Mouse (Mus musculus) retina, embryonic 14.5 days (tissue): ENCODE measurements at regions not wholly inside any gene's neighbourhood (a gene's known extent, or its start where the extent isn't known, plus 50 kb on each side); places are given as distances from the start of the nearest gene placed in this dataset.

Experiments
- DNase-seq: peaks from one replicate; pipeline ENCODE4 v3.0.0-alpha.2; 2015; ENCODE audit warnings: low spot score

DNA sequence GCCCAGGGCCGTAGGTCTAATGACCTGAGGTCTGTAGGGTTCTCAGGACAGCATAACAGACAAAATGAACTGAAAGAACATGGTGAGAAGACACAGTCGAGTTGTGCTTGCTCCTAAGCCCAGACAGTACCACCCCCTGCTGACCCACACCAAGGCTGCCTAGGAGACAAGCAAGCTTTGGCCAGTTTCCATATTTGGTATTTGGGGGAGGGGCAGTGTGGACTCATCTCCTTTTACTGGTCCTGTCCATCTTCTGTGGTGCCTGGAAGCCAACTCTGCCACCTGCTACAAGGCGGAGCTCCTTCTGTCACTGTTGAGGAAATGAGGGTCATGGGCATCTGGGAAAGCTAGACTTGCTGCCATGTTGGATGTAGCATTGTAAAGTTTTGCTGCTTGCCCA, 68.9 kb downstream of the Tex29 start:
- DNase-seq: no peak

DNA sequence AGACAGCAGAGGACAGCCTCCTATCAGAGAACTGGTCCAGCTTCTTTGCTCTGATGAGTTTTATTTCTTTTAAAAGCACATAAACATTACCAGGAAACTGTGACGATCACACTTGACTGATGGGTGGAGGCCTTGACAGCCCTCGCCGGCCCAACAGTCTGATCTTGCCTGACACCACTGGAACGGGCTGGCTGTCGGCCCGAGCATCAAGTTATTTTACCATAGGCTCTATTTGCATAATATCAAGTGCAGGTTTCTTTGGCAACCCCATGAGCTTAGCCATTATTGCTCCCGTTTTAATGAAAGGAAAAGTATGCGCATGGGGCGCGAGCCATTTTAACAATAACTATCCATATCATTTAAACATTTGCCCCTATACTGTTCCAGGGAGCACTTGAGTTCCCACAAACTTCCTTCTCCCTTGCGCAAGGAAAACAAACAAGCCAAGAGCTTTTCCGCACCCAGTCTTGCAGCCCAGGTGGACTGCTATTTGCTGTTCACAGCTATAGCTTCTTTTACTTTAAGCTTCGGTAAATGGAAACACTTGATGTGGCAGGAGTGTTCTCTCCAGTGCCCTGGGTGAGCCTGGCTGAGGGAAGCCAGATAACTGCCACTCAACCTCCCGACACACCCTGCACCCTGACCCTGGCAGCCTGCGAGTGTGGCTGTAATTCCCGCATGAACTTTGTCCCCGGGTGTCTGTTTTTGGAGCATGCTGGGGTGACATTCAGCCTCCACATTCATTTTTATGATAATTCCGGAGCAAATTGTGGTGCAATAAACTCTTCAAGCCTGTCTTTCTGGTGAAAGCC, 71.6 kb downstream of the Tex29 start:
- DNase-seq: no peak

DNA sequence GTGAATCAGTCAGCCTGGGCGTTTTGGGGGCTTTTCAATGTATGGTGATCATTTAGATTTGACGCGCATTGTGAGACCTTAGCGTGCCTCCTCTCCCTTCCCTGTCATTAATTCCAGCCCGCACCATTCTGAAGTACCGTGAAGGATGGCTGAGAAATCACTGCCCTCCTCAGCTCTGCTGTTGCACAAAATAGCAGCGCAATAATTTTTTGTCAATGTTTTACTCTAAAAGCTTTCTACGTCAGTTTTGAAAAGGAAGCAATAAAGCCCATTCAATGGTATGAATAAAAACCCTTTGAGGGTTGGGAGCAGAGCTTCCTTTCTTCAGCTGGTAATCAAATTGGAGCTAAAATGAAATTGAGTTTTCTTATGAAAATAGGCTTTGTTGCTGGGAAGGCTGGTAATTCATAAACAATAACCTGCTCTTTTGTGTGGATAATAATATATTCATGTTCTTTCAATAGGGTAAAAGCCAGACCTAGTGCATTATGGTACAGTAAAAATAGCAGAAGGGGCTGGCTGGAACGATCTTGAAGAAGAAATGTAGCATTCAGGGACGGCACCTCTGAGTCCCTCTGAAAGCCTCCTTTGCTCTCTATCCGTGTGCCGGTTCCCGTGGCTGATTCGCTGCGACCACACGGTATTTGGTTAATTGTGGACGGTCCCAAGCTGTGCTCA, 72.3 kb downstream of the Tex29 start:
- no peak for DNase-seq

DNA sequence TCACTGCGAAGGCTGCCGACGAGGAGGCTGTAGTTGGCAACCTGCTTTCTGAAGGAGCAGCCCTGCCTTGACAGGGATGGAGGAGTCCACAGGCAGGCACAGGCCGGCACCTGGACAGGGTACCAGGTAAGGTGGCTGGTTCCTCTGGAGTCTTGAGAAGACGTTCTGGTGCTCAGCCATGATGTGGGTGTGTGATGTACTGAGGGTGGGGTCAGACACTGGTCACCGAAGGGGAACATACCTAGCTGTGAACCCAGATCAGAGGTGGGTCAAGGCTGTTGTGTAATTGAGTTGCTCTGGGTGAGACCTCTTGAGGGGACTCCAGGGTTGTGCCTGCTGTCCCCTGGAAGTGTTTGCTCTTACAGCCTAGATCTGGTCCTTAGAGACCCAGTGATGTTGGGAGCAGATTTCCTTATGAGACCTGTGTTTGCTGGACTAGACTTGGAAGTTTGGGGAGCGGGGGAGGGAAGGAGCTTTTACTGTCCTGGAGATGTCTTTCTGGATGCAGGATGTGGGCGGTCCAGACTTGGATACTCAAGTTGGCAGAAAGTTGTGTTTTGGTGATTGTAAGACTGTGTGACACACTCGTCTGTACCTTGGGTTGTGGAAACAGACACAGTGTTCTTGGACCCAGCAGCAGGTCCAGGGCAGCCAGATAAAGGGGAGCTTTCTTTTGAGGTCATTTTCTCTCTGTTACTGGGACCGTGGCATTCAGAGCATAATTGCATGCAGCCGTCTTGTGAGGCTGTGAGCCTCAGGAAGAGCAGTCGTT, 73.0 kb downstream of the Tex29 start:
- no peak for DNase-seq

DNA sequence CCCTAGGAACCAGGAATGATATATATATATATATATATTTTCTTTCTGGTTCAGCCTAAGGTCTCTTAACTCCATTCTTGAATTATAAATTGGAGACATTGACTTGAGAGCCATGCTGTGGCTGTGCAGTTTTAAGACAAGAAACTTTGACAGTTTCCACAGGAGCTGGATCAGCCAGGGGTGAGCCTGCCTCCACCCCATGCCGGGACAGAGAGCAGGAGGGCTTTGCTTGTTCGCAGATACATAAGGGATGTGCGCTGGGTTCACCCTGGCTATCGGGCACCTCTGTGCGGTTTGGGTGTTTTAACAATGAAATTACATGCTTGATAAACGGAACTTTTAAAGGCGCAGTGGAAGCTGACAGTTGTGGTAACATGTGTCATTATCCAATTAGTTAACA, 73.9 kb downstream of the Tex29 start:
- no peak for DNase-seq

DNA sequence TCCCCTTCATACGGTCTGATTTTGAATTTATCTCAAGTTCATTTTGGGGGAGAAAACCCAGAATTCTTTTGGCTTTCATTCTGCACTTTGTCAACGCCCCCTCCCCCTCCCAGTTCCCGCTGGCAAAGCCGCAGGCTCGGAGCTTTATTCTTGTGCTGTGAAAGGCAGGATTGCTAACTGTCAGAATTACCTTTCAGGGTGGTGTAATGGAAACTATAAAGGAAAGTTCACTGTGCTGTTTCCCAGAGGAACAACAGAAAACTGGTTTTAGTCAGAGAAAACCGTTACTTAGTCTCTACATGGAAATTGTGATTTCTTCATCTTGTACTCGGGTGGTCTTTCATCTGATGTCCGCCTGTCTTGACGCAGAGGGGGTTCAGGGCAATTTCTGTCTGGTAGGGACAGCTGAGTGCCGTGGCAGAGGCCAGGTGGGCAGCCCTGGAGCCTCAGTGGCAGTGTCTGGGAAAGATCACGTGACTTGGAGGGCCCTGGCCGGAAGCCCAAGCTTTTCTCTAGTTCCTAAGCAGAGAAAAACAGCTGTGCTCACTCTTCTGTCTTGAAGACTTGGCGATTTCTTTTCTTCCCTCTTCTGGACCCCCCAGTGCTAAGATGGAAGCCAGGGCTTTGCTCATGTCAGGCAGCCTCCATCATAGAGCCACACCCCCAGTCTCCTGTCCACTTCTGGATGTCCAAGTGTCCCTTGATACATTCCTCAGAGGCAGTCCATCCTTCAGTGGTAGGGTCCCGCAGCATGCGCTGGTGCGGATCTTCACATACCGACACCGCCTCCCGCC, 74.6 kb downstream of the Tex29 start:
- DNase-seq: no peak

DNA sequence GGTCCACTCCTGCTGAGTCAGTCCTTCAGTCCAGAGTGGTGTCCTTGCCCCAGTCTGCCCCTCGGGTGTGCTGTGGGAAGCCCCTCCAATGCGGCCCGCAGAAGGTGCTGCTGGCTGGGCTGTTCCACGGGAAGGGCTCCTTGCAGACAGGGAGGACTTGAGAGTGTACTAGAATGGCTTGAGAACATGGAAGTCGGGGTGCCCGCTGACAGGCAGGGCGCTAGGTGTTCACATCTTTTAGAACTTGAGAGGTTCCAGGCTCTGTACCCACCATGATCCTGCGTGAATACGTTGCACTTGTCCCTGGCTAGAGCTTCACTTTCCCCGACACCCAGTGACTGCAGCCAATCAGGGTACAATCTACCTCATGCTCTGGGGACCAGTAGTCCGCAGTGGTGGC, 75.4 kb downstream of the Tex29 start:
- DNase-seq: no peak

DNA sequence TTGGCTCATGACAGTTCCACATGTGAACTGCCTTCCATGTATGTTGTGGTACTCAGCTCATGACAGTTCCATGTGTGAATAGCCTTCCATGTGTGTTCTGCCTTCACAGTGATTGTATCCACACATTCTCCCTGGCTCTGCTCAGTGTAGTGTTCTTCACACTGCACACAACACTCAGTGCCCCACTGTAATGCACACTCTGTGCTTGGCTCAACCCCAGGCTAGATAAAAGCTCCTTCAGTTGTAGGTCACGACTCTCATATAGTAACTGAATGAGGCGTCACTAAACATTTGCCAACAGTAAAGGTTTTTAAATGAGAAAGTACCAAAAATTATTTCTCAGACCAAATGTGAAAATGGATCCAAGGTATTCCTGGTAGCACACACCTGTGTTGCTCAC, 79.6 kb downstream of the Tex29 start:
- no peak for DNase-seq

DNA sequence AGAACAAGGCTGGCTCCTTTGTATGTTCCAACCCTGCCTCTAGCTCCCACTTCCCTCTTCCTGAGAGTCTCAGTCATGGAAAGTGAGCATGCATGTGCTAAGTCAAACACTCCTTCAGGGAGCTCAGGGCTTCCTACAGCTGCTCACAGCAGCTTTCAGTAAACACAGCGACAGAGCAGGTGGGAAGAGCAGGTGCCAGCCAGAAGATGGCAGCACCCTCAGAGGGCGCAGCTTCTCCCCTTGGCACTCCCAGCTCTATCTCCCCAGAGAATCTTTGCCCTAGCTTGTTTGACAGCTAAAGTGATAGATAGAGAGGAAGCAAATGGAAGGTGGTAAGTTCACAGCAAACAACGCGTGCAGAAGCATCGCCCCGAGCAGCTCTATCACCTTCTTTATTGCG, 82.8 kb downstream of the Tex29 start:
- DNase-seq: no peak

DNA sequence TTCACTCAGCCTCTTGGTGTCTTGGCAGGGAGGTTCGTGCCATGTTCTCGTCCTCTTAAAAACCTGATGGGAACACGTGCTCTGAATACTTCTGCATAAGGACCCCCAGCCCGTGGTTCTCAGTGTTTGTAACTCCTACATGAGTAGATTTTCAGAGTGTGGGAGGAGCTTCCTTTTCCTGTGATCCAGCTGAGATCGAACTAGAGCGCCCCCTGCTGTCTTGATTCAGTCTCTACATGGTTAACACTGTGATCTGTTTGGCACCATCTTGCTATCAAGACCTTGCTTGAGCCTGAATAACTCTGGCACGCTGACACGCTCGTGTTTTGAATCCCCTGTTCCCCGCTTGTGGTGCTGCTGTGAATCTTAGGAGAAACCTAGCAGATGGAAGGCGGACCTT, 83.9 kb downstream of the Tex29 start:
- peak; percentile 75 for DNase-seq

DNA sequence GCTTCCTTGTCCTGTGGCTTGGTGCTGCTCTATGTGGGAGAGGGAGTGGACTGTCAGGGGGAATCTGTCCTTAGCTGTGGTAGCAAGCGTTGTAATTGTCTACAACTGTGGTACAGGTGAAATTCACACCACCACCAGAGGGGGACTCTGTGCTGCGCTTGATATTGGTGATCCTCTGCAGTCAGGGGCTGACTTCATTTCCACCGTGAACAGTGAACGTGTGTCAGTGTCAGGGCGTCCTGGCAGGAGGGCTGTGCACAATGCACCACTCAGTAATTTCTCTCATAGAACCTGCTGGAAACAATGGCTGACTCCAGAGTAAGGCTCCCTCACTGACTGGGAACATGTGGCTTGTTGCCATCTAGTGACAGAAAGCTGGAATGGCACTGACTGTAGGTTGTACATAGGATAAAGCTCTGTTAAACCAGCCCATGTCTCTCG, 102.6 kb downstream of the Tex29 start:
- DNase-seq: peak; percentile 87

DNA sequence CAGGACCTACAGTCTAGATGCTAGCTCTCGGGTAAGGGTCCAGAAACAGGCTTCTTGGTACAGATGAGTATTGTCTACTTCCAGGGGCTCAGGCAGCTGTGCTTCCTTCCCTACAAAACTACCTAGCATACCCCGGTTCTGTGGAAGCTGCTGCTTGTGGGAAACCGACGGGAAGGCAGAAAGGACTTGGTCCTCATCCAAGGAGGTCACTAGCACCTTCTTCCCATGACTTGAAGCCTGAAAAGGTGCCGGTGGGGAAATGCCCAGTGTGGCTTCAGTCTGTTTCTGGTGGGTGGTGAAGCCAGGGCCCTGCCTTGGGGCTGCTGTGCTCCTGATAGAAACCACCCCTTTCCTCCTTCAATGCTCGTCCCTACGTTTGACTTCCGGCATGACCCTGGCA, 107.5 kb downstream of the Tex29 start:
- DNase-seq: no peak

DNA sequence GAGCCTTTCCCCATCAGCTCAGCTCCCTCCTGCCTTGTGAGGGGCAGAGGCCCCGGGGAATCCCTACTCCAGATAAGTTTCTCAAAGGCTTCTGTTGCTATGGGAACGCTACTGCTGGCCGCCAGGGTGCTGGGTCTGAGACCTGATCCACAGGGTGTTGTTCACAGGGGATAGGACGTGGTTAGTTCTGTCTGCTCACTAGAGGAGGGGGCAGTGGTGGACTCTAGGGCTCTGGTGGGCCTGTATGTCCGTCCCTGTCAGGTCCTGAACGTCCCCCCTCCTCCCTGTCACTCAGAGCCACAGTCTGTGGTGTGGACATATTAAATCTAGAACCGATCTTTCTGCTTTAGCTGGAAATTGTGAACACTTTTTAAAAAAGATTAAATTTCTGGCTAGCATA, 116.0 kb downstream of the Tex29 start:
- DNase-seq: no peak

DNA sequence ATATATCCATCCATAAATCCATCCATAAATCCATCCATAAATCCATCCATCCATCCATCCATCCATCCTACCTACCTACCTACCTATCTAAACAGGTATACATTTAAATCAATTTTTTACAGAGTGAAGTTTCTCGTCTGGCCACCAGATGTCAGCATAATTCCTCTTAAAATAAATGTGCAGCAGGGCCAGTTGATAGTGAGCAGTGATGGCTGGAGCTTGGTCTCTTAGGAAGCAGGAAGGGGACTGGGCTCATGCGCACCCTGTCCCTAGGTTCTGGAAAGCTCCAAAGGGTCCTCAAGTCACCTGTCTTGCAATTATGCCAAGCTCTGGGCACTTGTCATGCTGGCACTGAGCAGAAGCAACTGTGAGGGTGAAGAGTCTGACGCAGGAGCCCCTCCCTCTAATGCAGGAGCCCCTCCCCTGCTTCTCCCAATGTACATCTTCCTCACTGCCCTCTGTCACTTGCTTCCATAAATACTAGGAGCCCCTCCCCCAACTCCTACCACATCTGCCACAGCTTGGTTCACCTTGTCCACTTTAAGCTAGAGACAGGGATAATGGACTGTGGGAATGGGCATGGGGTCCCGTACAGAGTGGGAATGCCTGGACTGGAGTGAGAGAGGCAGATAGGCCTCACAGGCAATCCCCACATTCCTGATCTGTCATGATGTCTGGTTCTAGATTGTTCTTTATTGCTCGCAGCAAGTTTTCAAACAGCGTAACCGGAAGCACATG, 116.9 kb downstream of the Tex29 start:
- DNase-seq: peak; percentile 85

DNA sequence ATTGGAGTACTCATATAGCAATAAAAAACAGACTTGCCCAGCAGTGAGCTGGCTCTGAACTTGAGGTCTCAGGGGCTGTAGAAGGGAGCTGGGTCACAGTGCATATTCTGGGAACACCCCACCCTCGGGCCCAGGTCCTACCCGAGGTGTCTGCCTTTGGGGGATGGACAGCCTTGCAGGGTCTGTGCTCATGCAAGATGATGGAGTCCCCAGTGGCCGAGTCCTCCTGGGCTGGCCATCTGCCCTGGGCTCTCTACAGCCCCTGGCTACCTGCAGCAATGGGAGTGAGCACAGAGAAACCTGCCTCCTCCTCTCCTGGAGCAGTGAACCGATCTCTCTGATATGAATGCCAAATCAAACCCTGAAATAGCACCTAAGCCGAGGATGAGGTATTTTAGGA, 117.9 kb downstream of the Tex29 start:
- no peak for DNase-seq

DNA sequence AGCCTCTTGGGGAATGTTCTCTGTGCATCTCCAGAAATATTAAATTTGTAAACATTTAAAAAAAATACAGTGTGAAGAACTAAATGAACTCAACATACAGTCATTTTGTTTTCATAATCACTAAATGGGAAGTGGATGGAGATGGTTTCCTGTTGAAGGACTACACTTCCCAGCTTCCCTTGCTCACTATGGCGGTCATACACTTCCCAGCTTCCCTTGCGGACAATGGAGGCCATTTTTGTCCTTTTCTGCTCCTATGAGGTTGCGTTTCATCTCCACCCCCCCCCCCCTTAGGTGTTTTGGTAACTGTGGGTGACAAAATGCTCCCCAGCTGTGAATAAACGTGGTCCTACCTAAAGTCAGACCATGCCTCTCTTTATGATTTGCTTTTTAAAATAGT, 119.2 kb downstream of the Tex29 start:
- DNase-seq: no peak

DNA sequence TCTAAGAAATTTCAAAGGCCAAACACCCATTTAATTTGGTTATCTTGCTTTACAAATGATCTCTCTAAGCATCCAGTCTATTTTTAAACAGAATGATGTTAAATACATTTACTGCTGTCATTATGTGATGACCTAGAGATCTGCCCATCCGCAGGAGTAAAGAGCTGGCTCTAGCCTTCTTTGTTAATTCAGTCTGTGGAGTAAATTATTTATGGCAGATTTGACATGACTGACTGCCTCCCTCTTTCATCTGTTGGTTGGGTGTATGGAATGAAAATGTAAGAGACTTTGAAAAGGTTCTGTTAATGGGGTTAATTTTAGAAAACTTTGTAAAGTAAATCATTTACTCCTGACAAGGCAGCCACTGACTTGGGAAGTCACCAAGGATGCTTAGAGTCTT, 123.3 kb downstream of the Tex29 start:
- DNase-seq: peak; percentile 40

DNA sequence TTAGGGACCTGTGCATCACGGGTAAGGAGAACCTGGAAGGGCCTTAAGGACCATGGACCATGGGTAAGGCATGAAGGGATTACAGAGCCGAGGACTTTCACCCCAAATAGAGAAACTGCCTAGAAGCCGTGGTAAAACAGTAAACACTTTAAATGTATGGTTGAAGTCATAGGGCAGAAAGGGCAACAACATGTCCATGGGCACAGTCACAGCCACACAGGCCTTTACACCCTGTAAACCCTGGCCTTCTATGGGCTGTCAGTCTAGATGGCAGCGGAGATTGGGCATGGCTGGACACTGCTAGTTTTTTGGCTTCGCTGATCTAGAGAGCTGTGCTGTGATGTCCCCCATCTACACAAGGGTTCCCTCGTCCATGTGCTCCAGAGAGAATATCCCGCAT, 127.4 kb downstream of the Tex29 start:
- DNase-seq: no peak

DNA sequence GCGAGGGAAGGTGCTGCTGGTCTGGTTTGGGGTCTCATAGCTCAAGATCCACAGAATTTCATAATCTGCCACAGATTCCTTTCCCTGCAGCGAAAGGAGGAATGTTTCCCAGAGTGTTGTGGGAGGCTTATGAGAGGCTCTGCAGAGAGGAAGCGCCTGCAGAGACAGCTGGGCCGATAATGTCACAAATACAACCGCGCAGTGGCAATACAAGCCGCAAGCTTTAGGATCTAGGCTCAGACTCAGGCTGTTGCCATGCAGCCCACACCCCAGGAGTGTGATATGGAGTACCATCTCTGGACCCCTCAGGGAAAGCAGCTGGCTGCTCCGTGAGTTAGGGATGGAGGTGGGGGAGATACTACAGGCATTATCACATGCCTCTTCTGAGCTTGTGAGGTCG, 130.2 kb downstream of the Tex29 start:
- no peak for DNase-seq

DNA sequence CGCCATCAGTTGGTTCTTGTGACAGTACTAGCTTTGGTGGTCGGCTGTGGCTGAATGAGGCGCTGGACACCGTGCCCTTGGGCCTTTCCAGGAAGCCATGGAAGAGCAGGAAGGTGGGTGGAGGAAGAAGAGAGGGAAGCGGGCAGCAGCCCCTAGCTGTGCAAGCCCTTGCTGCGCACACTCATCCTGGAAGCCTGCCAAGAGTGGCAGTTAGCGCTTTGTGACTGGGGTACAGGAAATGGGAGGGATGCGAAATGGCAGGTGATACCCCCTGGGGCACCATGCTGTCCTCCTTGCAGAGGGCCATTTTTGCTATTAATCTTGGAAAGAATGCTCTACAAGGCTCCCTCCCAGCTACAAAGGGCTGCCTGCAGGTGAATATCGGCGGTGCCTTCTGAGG, 133.2 kb downstream of the Tex29 start:
- DNase-seq: no peak

DNA sequence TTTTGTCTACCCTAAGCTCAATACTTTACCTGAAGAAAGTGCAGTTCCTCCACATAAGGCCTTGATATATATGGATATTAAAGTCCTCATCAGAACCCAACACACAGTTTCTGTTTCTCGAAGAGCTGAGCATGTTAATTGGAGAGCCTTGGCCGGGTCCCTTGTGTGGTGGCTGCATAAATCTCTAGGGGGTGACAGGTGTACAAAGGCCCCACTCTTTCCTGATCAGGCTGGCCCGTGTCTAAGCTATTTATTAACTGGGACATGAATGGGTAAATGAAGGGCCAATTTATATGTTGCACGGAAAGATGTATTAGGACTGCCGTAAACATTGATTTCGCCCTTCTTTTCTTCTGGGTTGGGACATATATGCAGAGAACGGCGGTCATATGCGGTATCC, 136.8 kb downstream of the Tex29 start:
- no peak for DNase-seq

DNA sequence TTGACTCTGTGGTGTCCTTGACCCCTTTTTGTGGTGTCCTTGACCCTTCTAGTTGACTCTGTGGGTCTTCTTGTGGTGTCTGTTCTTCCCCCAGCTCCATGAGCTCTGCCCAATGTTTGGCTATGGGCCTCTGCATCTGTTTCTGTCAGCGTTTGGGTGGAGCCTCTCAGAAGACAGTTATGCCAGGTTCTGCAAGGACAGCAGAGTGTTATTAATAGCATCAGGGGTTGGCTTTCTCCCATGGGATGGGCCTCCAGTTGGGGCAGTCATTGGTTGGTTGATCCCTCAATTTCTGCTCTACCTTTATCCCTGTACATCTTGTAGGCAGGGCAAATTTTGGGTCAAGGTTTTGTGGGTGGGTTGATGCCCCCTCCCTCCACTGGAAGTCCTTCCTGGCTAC, 138.8 kb downstream of the Tex29 start:
- no peak for DNase-seq
